Mouse (Mus musculus) heart, adult 2 months (tissue): ENCODE data around the gene Nos1.

Source experiments
- CTCF ChIP-seq: fragments of 200-600 bp; IDR thresholded peaks from 2 replicates; pipeline ENCODE4 v1.8.1; 2022; ENCODE audit warnings: antibody characterized with exemption, mild to moderate bottlenecking, moderate library complexity
- EP300 ChIP-seq: fragments of 200-500 bp; IDR thresholded peaks from 2 replicates; pipeline ENCODE4 v1.6.1; 2011; ENCODE audit warnings: low read depth, low read length, control low read depth; ENCODE audit not compliant: insufficient read depth
- POLR2A ChIP-seq: fragments of 200-500 bp; IDR thresholded peaks from 2 replicates; pipeline ENCODE4 v1.6.1; 2011; ENCODE audit warnings: mild to moderate bottlenecking, low read depth, low read length, control low read depth; ENCODE audit not compliant: insufficient read depth

- TF ChIP-seq POLR2A (no peak), CTCF (no peak), EP300 (0 out of 2 replicates have a peak, but pooled peaks have one; percentile 18)
These were observed 216.7 kb downstream of the Nos1 start for GRCm38 (mm10) chr5:117997434-117997970.
